24 mouse cellular contexts compared by ENCODE assay signal in genomic region chr7:134462677-134463076, GRCm38 (mm10).
DNase-seq lines count a peak whose midpoint lies in the region; ATAC-seq and TF ChIP-seq lines count a peak whose summit lies in the region.
"Had no signal": no experiment of that assay in that cellular context is flagged by ENCODE, and none has a peak within 500 bp of the region (broad histone marks: within the 10 kb centered on the region; RNA-seq: fewer than 3 reads in every experiment).

No protein-coding gene starts in this region.

- no peak overlapping the region for H3K4me3 ChIP-seq in forebrain, postnatal 0 days (ENCODE audit: low read depth, low read length)
- no peak overlapping the region for H3K4me3 ChIP-seq in forebrain, embryonic 13.5 days
- no peak overlapping the region for H3K4me3 ChIP-seq in hindbrain, embryonic 16.5 days (ENCODE audit: low read length)
- no peak overlapping the region for H3K4me3 ChIP-seq in hindbrain, embryonic 14.5 days (replicated peaks; ENCODE audit: low read length)
- no peak overlapping the region for H3K4me3 ChIP-seq in midbrain, postnatal 0 days (ENCODE audit: low read depth, low read length)
- no peak overlapping the region for H3K4me3 ChIP-seq in midbrain, embryonic 15.5 days
- H3K4me3 ChIP-seq in limb, embryonic 10.5 days = no peak overlapping the region
- H3K4me3 ChIP-seq: forebrain, embryonic 10.5 days; gastrocnemius, adult 2 months; heart, embryonic 13.5 days; hindbrain, embryonic 13.5 days; neural tube, embryonic 12.5 days; stomach, embryonic 15.5 days had no signal

- 76% methylated on average over 3 of the region's 3 CpGs for WGBS in forebrain, postnatal 0 days
- WGBS in forebrain, embryonic 13.5 days = 90% methylated on average over 3 of the region's 3 CpGs
- 74% methylated on average over 3 of the region's 3 CpGs for WGBS in hindbrain, embryonic 16.5 days
- WGBS in hindbrain, embryonic 14.5 days = 81% methylated on average over 3 of the region's 3 CpGs
- 55% methylated on average over 3 of the region's 3 CpGs for WGBS in midbrain, postnatal 0 days
- 70% methylated on average over 3 of the region's 3 CpGs for WGBS in midbrain, embryonic 15.5 days
- 83% methylated on average over 3 of the region's 3 CpGs for WGBS in limb, embryonic 10.5 days

- no peaks in the 10 kb centered on the region for H3K9me3 ChIP-seq in forebrain, postnatal 0 days (ENCODE audit: low read length)
- H3K9me3 ChIP-seq in forebrain, embryonic 13.5 days (replicated peaks) = no peaks in the 10 kb centered on the region
- H3K9me3 ChIP-seq in hindbrain, embryonic 16.5 days (ENCODE audit: control insufficient read depth, low read length) = no peaks in the 10 kb centered on the region
- H3K9me3 ChIP-seq in hindbrain, embryonic 14.5 days (ENCODE audit: control insufficient read depth, low read length) = no peaks in the 10 kb centered on the region
- H3K9me3 ChIP-seq in midbrain, postnatal 0 days (ENCODE audit: low read length) = no peaks in the 10 kb centered on the region
- no peaks in the 10 kb centered on the region for H3K9me3 ChIP-seq in midbrain, embryonic 15.5 days
- H3K9me3 ChIP-seq in limb, embryonic 10.5 days (replicated peaks) = no peaks in the 10 kb centered on the region
- H3K9me3 ChIP-seq: forebrain, embryonic 10.5 days; heart, embryonic 13.5 days; hindbrain, embryonic 13.5 days; neural tube, embryonic 12.5 days; stomach, embryonic 15.5 days had no signal

- ATAC-seq in forebrain, postnatal 0 days = peak; percentile 27; the same call in 1 of the 2 replicates
- no peak for ATAC-seq in forebrain, embryonic 13.5 days
- peak; percentile 88 for ATAC-seq in hindbrain, embryonic 16.5 days
- ATAC-seq in hindbrain, embryonic 14.5 days (ENCODE audit: low FRiP score) = no peak; the same call in 1 of the 2 replicates
- ATAC-seq in midbrain, postnatal 0 days (ENCODE audit: low FRiP score) = no peak
- ATAC-seq in midbrain, embryonic 15.5 days (replicated peaks) = no peak
- ATAC-seq: liver, postnatal 0 days had no signal

- H3K4me2 ChIP-seq in forebrain, postnatal 0 days (ENCODE audit: low read depth) = no peak overlapping the region
- no peak overlapping the region for H3K4me2 ChIP-seq in forebrain, embryonic 13.5 days
- no peak overlapping the region for H3K4me2 ChIP-seq in hindbrain, embryonic 16.5 days (ENCODE audit: low read length)
- no peak overlapping the region for H3K4me2 ChIP-seq in hindbrain, embryonic 14.5 days (replicated peaks)
- H3K4me2 ChIP-seq in midbrain, postnatal 0 days (ENCODE audit: low read depth, low read length, poor library complexity, severe bottlenecking) = no peak overlapping the region
- no peak overlapping the region for H3K4me2 ChIP-seq in midbrain, embryonic 15.5 days
- H3K4me2 ChIP-seq: heart, embryonic 13.5 days; hindbrain, embryonic 13.5 days; neural tube, embryonic 12.5 days; stomach, embryonic 15.5 days had no signal

- no peak overlapping the region for H3K27ac ChIP-seq in forebrain, postnatal 0 days (ENCODE audit: low read depth, low read length)
- H3K27ac ChIP-seq in forebrain, embryonic 13.5 days = no peak overlapping the region
- no peak overlapping the region for H3K27ac ChIP-seq in hindbrain, embryonic 16.5 days (ENCODE audit: low read depth, low read length)
- no peak overlapping the region for H3K27ac ChIP-seq in hindbrain, embryonic 14.5 days
- no peak overlapping the region for H3K27ac ChIP-seq in midbrain, postnatal 0 days (ENCODE audit: low read depth, low read length)
- no peak overlapping the region for H3K27ac ChIP-seq in midbrain, embryonic 15.5 days
- no peak overlapping the region for H3K27ac ChIP-seq in limb, embryonic 10.5 days
- H3K27ac ChIP-seq: forebrain, embryonic 10.5 days; gastrocnemius, adult 2 months; heart, embryonic 13.5 days; hindbrain, embryonic 13.5 days; neural tube, embryonic 12.5 days; stomach, embryonic 15.5 days had no signal

- no peak for DNase-seq in forebrain, postnatal 0 days
- DNase-seq in hindbrain, embryonic 14.5 days (ENCODE audit: low spot score) = no peak
- peak; percentile 69 for DNase-seq in midbrain, postnatal 0 days (ENCODE audit: low spot score)
- peak; percentile 62 to 70 for DNase-seq in heart, postnatal 10 days
- no peak for DNase-seq in limb, embryonic 10.5 days (ENCODE audit: low spot score)
- DNase-seq: adrenal gland, postnatal 36 days; cerebellum, adult 18-20 months; cerebellum, postnatal 25 days; embryo, embryonic 11 days; gastrocnemius, adult 2 months; kidney, adult 11 months; kidney, postnatal 14 days; liver, postnatal 0 days; lung, postnatal 10 days; right cerebral cortex, postnatal 25 days had no signal

- no peaks in the 10 kb centered on the region for H3K27me3 ChIP-seq in forebrain, postnatal 0 days (ENCODE audit: insufficient read depth, low read length)
- no peaks in the 10 kb centered on the region for H3K27me3 ChIP-seq in forebrain, embryonic 13.5 days
- H3K27me3 ChIP-seq in hindbrain, embryonic 16.5 days (replicated peaks; ENCODE audit: control insufficient read depth, insufficient read depth, low read length) = no peaks in the 10 kb centered on the region
- H3K27me3 ChIP-seq in hindbrain, embryonic 14.5 days (ENCODE audit: control insufficient read depth, insufficient read depth, low read length) = no peaks in the 10 kb centered on the region
- H3K27me3 ChIP-seq in midbrain, postnatal 0 days (ENCODE audit: insufficient read depth, low read length) = no peaks in the 10 kb centered on the region
- H3K27me3 ChIP-seq in midbrain, embryonic 15.5 days (replicated peaks) = no peaks in the 10 kb centered on the region
- no peaks in the 10 kb centered on the region for H3K27me3 ChIP-seq in limb, embryonic 10.5 days (ENCODE audit: low read depth, poor library complexity, severe bottlenecking)
- H3K27me3 ChIP-seq: CH12.LX; heart, embryonic 13.5 days; hindbrain, embryonic 13.5 days; neural tube, embryonic 12.5 days; stomach, embryonic 15.5 days had no signal

- no peaks in the 10 kb centered on the region for H3K4me1 ChIP-seq in forebrain, postnatal 0 days (ENCODE audit: insufficient read depth)
- H3K4me1 ChIP-seq in forebrain, embryonic 13.5 days = 0 out of 2 replicates have a peak, but pooled peaks cover 5% of the 10 kb centered on the region
- H3K4me1 ChIP-seq in hindbrain, embryonic 16.5 days (ENCODE audit: control insufficient read depth, insufficient read depth, low read depth, low read length) = no peaks in the 10 kb centered on the region
- no peaks in the 10 kb centered on the region; the same call in 1 of the 2 replicates for H3K4me1 ChIP-seq in hindbrain, embryonic 14.5 days (replicated peaks; ENCODE audit: control insufficient read depth, insufficient read depth, low read length)
- H3K4me1 ChIP-seq in midbrain, postnatal 0 days (ENCODE audit: insufficient read depth, low read length) = no peaks in the 10 kb centered on the region; the same call in 1 of the 2 replicates
- peaks cover 9% of the 10 kb centered on the region; the same call in 1 of the 2 replicates for H3K4me1 ChIP-seq in midbrain, embryonic 15.5 days
- no peaks in the 10 kb centered on the region for H3K4me1 ChIP-seq in limb, embryonic 10.5 days
- H3K4me1 ChIP-seq: heart, embryonic 13.5 days; neural tube, embryonic 12.5 days; stomach, embryonic 15.5 days had no signal

- TF ChIP-seq CTCF in forebrain, postnatal 0 days (IDR thresholded peaks at IDR 0.05; ENCODE audit: low read depth) = no peak
- no peak for TF ChIP-seq CTCF in midbrain, postnatal 0 days (IDR thresholded peaks at IDR 0.05)

- intact Hi-C loops in heart, postnatal 10 days (cut with DNase I) = no loop called here

- no peak overlapping the region for H3K9ac ChIP-seq in forebrain, postnatal 0 days
- H3K9ac ChIP-seq in forebrain, embryonic 13.5 days = no peak overlapping the region
- no peak overlapping the region for H3K9ac ChIP-seq in hindbrain, embryonic 16.5 days (ENCODE audit: low read depth, low read length)
- H3K9ac ChIP-seq in hindbrain, embryonic 14.5 days = no peak overlapping the region
- H3K9ac ChIP-seq in midbrain, postnatal 0 days (replicated peaks; ENCODE audit: low read length, poor library complexity, severe bottlenecking) = no peak overlapping the region
- H3K9ac ChIP-seq in midbrain, embryonic 15.5 days = no peak overlapping the region
- H3K9ac ChIP-seq: heart, embryonic 13.5 days; hindbrain, embryonic 13.5 days; liver, postnatal 0 days; neural tube, embryonic 12.5 days; stomach, embryonic 15.5 days had no signal

- H3K36me3 ChIP-seq in forebrain, postnatal 0 days (ENCODE audit: insufficient read depth) = no peaks in the 10 kb centered on the region
- no peaks in the 10 kb centered on the region for H3K36me3 ChIP-seq in forebrain, embryonic 13.5 days (ENCODE audit: poor library complexity, severe bottlenecking)
- H3K36me3 ChIP-seq in hindbrain, embryonic 16.5 days (ENCODE audit: control insufficient read depth, insufficient read depth, low read length) = no peaks in the 10 kb centered on the region
- H3K36me3 ChIP-seq in hindbrain, embryonic 14.5 days (replicated peaks; ENCODE audit: control insufficient read depth, insufficient read depth) = no peaks in the 10 kb centered on the region
- no peaks in the 10 kb centered on the region for H3K36me3 ChIP-seq in midbrain, postnatal 0 days (ENCODE audit: insufficient read depth, low read length)
- H3K36me3 ChIP-seq in midbrain, embryonic 15.5 days (replicated peaks) = no peaks in the 10 kb centered on the region
- H3K36me3 ChIP-seq in limb, embryonic 10.5 days = no peaks in the 10 kb centered on the region
- H3K36me3 ChIP-seq: forebrain, embryonic 10.5 days; heart, embryonic 13.5 days; hindbrain, embryonic 13.5 days; neural tube, embryonic 12.5 days; stomach, embryonic 15.5 days had no signal

Comparison
In these comparisons a context has a peak if more than half of its experiments do, and no peak if none do; other contexts are left out.
1. ATAC-seq: peak in forebrain, postnatal 0 days (single experiment) and hindbrain, embryonic 16.5 days (single experiment); none in forebrain, embryonic 13.5 days (single experiment), hindbrain, embryonic 14.5 days (single experiment), midbrain, postnatal 0 days (single experiment) and midbrain, embryonic 15.5 days (single experiment).
2. DNase-seq: peak in midbrain, postnatal 0 days (single experiment) and heart, postnatal 10 days (2 of 2); none in forebrain, postnatal 0 days (single experiment), hindbrain, embryonic 14.5 days (single experiment) and limb, embryonic 10.5 days (single experiment).